Mouse (Mus musculus): ENCODE data around the gene Adam12. TPM values are rescaled to one million over a fixed set of nuclear protein-coding genes. Genes with fewer than 3 reads are reported as not detected.

Gene Adam12
- polyA plus RNA-seq, 1 experiment, result not detected

DNA sequence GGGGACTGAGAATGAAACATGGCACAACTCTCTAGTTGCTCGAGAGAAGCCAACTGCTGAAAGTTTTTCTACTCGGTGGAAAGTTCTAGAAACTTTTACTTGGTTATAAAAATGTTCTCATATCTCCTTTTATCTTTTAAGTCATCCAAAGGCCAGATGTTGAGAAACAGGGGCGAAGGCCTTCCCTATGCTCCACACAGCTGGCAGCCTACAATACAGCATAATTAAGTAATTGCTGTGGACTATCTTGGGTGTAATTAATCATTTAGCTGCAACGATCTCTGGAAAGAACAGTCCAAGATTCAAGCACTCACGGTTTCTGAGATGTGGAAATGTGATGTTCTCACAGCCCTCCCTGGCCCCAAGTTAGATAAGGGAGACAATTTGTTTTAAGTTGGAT lies 243.6 kb downstream of the Adam12 start:
- TF ChIP-seq POLR2A (IDR thresholded peaks at IDR 0.05; ENCODE audit: insufficient read depth, low read depth, low read length) (no peak), CTCF (IDR thresholded peaks at IDR 0.05; ENCODE audit: insufficient read depth, low read depth, low read length) (no peak)
- Histone ChIP-seq H3K27ac (ENCODE audit: insufficient read depth, low read depth, low read length) (no peak overlapping the region), H3K4me1 (ENCODE audit: control insufficient read depth, insufficient read depth, low read length) (no peaks in the 10 kb centered on the region), H3K4me3 (ENCODE audit: insufficient read depth, low read depth, low read length) (no peak overlapping the region)
- WGBS, result 66% methylated on average over 5 of the region's 5 CpGs

GRCm38 (mm10) chr7:133986201-133986600 lies 245.7 kb downstream of the Adam12 start:
- no peak overlapping the region for H3K27ac ChIP-seq (ENCODE audit: insufficient read depth, low read depth, low read length)
- TF ChIP-seq POLR2A (IDR thresholded peaks at IDR 0.05; ENCODE audit: insufficient read depth, low read depth, low read length) (no peak), CTCF (IDR thresholded peaks at IDR 0.05; ENCODE audit: insufficient read depth, low read depth, low read length) (no peak)
- H3K4me1 ChIP-seq (ENCODE audit: control insufficient read depth, insufficient read depth, low read length), result no peaks in the 10 kb centered on the region
- 87% methylated on average over 4 of the region's 4 CpGs for WGBS
- H3K4me3 ChIP-seq (ENCODE audit: insufficient read depth, low read depth, low read length), result no peak overlapping the region

- no peak overlapping the region for H3K27ac ChIP-seq (ENCODE audit: insufficient read depth, low read depth, low read length)
- 90% methylated on average over 1 of the region's 1 CpGs for WGBS
- no peak for TF ChIP-seq POLR2A (IDR thresholded peaks at IDR 0.05; ENCODE audit: insufficient read depth, low read depth, low read length)
- TF ChIP-seq CTCF (IDR thresholded peaks at IDR 0.05; ENCODE audit: insufficient read depth, low read depth, low read length), result no peak
- no peak overlapping the region for H3K4me3 ChIP-seq (ENCODE audit: insufficient read depth, low read depth, low read length)
- no peaks in the 10 kb centered on the region for H3K4me1 ChIP-seq (ENCODE audit: control insufficient read depth, insufficient read depth, low read length)
Measured at GRCm38 (mm10) chr7:133985648-133986047, 246.3 kb downstream of the Adam12 start.

- Histone ChIP-seq H3K4me3 (ENCODE audit: insufficient read depth, low read depth, low read length) (no peak overlapping the region), H3K27ac (ENCODE audit: insufficient read depth, low read depth, low read length) (no peak overlapping the region), H3K4me1 (ENCODE audit: control insufficient read depth, insufficient read depth, low read length) (no peaks in the 10 kb centered on the region)
- TF ChIP-seq CTCF (IDR thresholded peaks at IDR 0.05; ENCODE audit: insufficient read depth, low read depth, low read length) (no peak), POLR2A (IDR thresholded peaks at IDR 0.05; ENCODE audit: insufficient read depth, low read depth, low read length) (no peak)
- WGBS, result 42% methylated on average over 8 of the region's 8 CpGs
Measured at GRCm38 (mm10) chr7:133976388-133977122, 255.4 kb downstream of the Adam12 start.

GRCm38 (mm10) chr7:133971086-133971485 lies 260.9 kb downstream of the Adam12 start:
- TF ChIP-seq POLR2A (IDR thresholded peaks at IDR 0.05; ENCODE audit: insufficient read depth, low read depth, low read length), result no peak
- no peak for TF ChIP-seq CTCF (IDR thresholded peaks at IDR 0.05; ENCODE audit: insufficient read depth, low read depth, low read length)
- H3K4me1 ChIP-seq (ENCODE audit: control insufficient read depth, insufficient read depth, low read length), result no peaks in the 10 kb centered on the region
- no peak overlapping the region for H3K4me3 ChIP-seq (ENCODE audit: insufficient read depth, low read depth, low read length)
- H3K27ac ChIP-seq (ENCODE audit: insufficient read depth, low read depth, low read length), result no peak overlapping the region
- 88% methylated on average over 1 of the region's 1 CpGs for WGBS

GRCm38 (mm10) chr7:133970407-133970806 lies 261.5 kb downstream of the Adam12 start:
- no peak for TF ChIP-seq CTCF (IDR thresholded peaks at IDR 0.05; ENCODE audit: insufficient read depth, low read depth, low read length)
- no peak for TF ChIP-seq POLR2A (IDR thresholded peaks at IDR 0.05; ENCODE audit: insufficient read depth, low read depth, low read length)
- no peak overlapping the region for H3K4me3 ChIP-seq (ENCODE audit: insufficient read depth, low read depth, low read length)
- WGBS, result 94% methylated on average over 5 of the region's 5 CpGs
- no peak overlapping the region for H3K27ac ChIP-seq (ENCODE audit: insufficient read depth, low read depth, low read length)
- H3K4me1 ChIP-seq (ENCODE audit: control insufficient read depth, insufficient read depth, low read length), result no peaks in the 10 kb centered on the region

- no peak for TF ChIP-seq POLR2A (IDR thresholded peaks at IDR 0.05; ENCODE audit: insufficient read depth, low read depth, low read length)
- TF ChIP-seq CTCF (IDR thresholded peaks at IDR 0.05; ENCODE audit: insufficient read depth, low read depth, low read length), result no peak
- 37% methylated on average over 5 of the region's 5 CpGs for WGBS
- Histone ChIP-seq H3K27ac (ENCODE audit: insufficient read depth, low read depth, low read length) (no peak overlapping the region), H3K4me1 (ENCODE audit: control insufficient read depth, insufficient read depth, low read length) (no peaks in the 10 kb centered on the region), H3K4me3 (ENCODE audit: insufficient read depth, low read depth, low read length) (no peak overlapping the region)
Measured at GRCm38 (mm10) chr7:133967906-133968305, 264.0 kb downstream of the Adam12 start.

- H3K27ac ChIP-seq (ENCODE audit: insufficient read depth, low read depth, low read length), result no peak overlapping the region
- no peaks in the 10 kb centered on the region for H3K4me1 ChIP-seq (ENCODE audit: control insufficient read depth, insufficient read depth, low read length)
- TF ChIP-seq CTCF (IDR thresholded peaks at IDR 0.05; ENCODE audit: insufficient read depth, low read depth, low read length) (no peak), POLR2A (IDR thresholded peaks at IDR 0.05; ENCODE audit: insufficient read depth, low read depth, low read length) (no peak)
- WGBS, result 77% methylated on average over 8 of the region's 8 CpGs
- H3K4me3 ChIP-seq (ENCODE audit: insufficient read depth, low read depth, low read length), result no peak overlapping the region
Measured at GRCm38 (mm10) chr7:133963501-133963900, 268.4 kb downstream of the Adam12 start.

GRCm38 (mm10) chr7:133959200-133959599 lies 272.7 kb downstream of the Adam12 start:
- no peaks in the 10 kb centered on the region for H3K4me1 ChIP-seq (ENCODE audit: control insufficient read depth, insufficient read depth, low read length)
- no peak overlapping the region for H3K4me3 ChIP-seq (ENCODE audit: insufficient read depth, low read depth, low read length)
- 80% methylated on average over 4 of the region's 4 CpGs for WGBS
- no peak overlapping the region for H3K27ac ChIP-seq (ENCODE audit: insufficient read depth, low read depth, low read length)
- TF ChIP-seq POLR2A (IDR thresholded peaks at IDR 0.05; ENCODE audit: insufficient read depth, low read depth, low read length) (no peak), CTCF (IDR thresholded peaks at IDR 0.05; ENCODE audit: insufficient read depth, low read depth, low read length) (0 out of 2 replicates have a peak, but pooled peaks have one; percentile 23)

All from olfactory bulb, adult 2 months (tissue).